Mouse (Mus musculus) embryonic facial prominence, embryonic 14.5 days (tissue): Measurements from ENCODE around the gene Pigg. TPM values are rescaled to one million over a fixed set of nuclear protein-coding genes. Genes with fewer than 3 reads are reported as not detected.
"Not testable (repeated sequence)": the region's sequence is repeated elsewhere in the genome, so short reads cannot be mapped to it uniquely, and the experiment has no call there.

Source experiments
- ATAC-seq: fragments of 200-750 bp; cut with Nextera tagmentation; 2 replicates; pipeline ENCODE4 v1.8.0; 2017; ENCODE audit warnings: low read depth, moderate number of reproducible peaks, moderate TSS enrichment
- DNase-seq: peaks from one replicate; pipeline ENCODE4 v3.0.0-alpha.2; 2015; ENCODE audit warnings: low spot score
- H3K27ac ChIP-seq: fragments of 300-500 bp; sonication (generic); replicated peaks from 2 replicates; pipeline ENCODE4 v1.5.1; 2014; ENCODE audit warnings: low read depth, mild to moderate bottlenecking, low read length, moderate library complexity
- H3K27me3 ChIP-seq: fragments of 300-500 bp; sonication (generic); replicated peaks from 2 replicates; pipeline ENCODE4 v1.6.1; 2014; ENCODE audit warnings: low read length; ENCODE audit not compliant: control insufficient read depth, insufficient read depth
- H3K36me3 ChIP-seq: fragments of 300-500 bp; sonication (generic); 2 replicates; pipeline ENCODE4 v1.6.1; 2014; ENCODE audit warnings: low read length, mixed read lengths; ENCODE audit not compliant: control insufficient read depth, insufficient read depth
- H3K4me1 ChIP-seq: fragments of 300-500 bp; sonication (generic); 2 replicates; pipeline ENCODE4 v1.6.1; 2014; ENCODE audit warnings: antibody characterized with exemption, low read length; ENCODE audit not compliant: control insufficient read depth, insufficient read depth
- H3K4me2 ChIP-seq: fragments of 300-500 bp; sonication (generic); 2 replicates; pipeline ENCODE4 v1.6.1; 2014; ENCODE audit warnings: low read depth, mild to moderate bottlenecking, low read length, moderate library complexity, mixed read lengths
- H3K4me3 ChIP-seq: fragments of 300-500 bp; sonication (generic); 2 replicates; pipeline ENCODE4 v1.5.1; 2014; ENCODE audit warnings: low read depth, mild to moderate bottlenecking, low read length
- H3K9ac ChIP-seq: fragments of 300-500 bp; sonication (generic); 2 replicates; pipeline ENCODE4 v1.6.1; 2014; ENCODE audit warnings: low read depth, mild to moderate bottlenecking, low read length, moderate library complexity, mixed read lengths
- H3K9me3 ChIP-seq: fragments of 300-500 bp; sonication (generic); 2 replicates; pipeline ENCODE4 v1.6.1; 2016; ENCODE audit warnings: low read length; ENCODE audit not compliant: control insufficient read depth
- WGBS: fragments of 180-500 bp; shearing (Covaris S2); extraction: QIAGEN DNeasy Blood & Tissue Kit; methylation state at CpG from one replicate; pipeline ENCODE4 v1.1.7; 2014; 5-methylcytosine and 5-hydroxymethylcytosine counted together
- polyA plus RNA-seq: library from polyadenylated mRNA; unstranded; fragments of >200 nt; fragmentation: Nextera tagmentation; extraction: Ambion mirVana; gene quantifications from 2 replicates; pipeline ENCODE4 v1.2.1, GENCODE M21; 2014

Pigg gene
- 1.9 and 3.3 TPM in 2 replicates for polyA plus RNA-seq

DNA sequence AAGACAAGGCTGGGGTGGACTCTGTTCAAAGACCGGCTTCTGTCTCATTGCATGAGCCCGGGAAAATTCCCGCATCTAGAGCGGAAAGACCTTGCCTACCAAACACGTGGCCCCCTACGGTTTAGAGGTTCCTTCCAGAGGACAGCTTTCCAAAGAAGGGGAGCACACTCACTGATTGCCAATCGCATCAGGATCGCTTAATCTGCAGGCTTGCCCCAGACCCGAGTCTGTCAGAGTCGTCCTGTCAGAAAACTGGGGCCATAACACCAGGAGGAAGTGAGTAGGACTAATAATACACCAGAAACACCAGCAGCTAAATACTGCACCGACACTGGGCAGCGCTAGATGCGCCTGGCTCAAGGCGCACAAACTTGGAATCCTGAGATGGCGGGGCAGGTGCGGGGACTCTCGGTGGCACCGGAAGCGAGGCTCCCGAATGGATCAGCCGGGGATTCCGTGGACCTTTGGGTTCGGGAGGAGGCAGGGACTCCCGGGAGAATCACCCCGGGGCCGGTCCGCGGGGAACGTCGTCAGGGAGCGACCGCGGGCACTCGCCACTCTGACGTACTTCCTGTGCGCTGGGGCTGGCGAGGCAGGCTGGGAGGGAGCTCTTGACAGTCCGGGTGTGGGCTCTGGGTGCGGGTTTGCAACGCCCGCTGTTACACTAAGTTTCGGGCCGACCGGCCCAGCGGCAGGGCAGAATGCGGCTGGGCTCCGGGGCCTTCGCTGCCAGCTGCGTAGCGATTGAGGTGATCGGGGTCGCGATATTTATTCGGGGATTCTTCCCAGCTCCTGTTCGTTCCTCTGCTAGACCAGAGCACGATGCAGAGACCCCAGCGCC is at the start of gene Pigg:
Gene Pigg (plus strand): TSS at position 386 of the 841 bp plus-strand sequence.
- Histone ChIP-seq H3K36me3 (no peaks in the 10 kb centered on the region), H3K27ac (peak within 1 kb of the TSS; percentile 76), H3K4me2 (peak within 1 kb of the TSS; percentile 73), H3K4me1 (peaks cover 4% of the 10 kb centered on the region; the same call in 1 of the 2 replicates), H3K27me3 (no peaks in the 10 kb centered on the region), H3K4me3 (peak within 1 kb of the TSS; percentile 76), H3K9ac (peak within 1 kb of the TSS; percentile 80), H3K9me3 (no peaks in the 10 kb centered on the region)
- DNase-seq (peak; percentile 94), ATAC-seq (peak; percentile 99)
- WGBS, result under 1% methylated on average over 40 of the region's 57 CpGs

GRCm38 (mm10) chr5:108262722-108263121 is 49.7 kb upstream of the Pigg start:
- H3K36me3 ChIP-seq, result no peaks in the 10 kb centered on the region
- H3K9me3 ChIP-seq, result no peaks in the 10 kb centered on the region
- H3K4me1 ChIP-seq, result no peaks in the 10 kb centered on the region
- ATAC-seq, result peak; percentile 94
- no peak overlapping the region for H3K9ac ChIP-seq
- H3K27me3 ChIP-seq, result no peaks in the 10 kb centered on the region
- DNase-seq, result peak; percentile 66
- no peak overlapping the region for H3K27ac ChIP-seq
- H3K4me2 ChIP-seq, result no peak overlapping the region
- 14% methylated on average over 4 of the region's 4 CpGs for WGBS
- H3K4me3 ChIP-seq, result no peak overlapping the region

GRCm38 (mm10) chr5:108263785-108264184 is 48.6 kb upstream of the Pigg start:
- H3K4me2 ChIP-seq, H3K4me3 ChIP-seq, H3K9me3 ChIP-seq, ATAC-seq, H3K36me3 ChIP-seq, H3K27me3 ChIP-seq, H3K27ac ChIP-seq, H3K4me1 ChIP-seq, DNase-seq, H3K9ac ChIP-seq: not testable (repeated sequence)
- WGBS, result 88% methylated on average over 1 of the region's 1 CpGs

- Histone ChIP-seq H3K4me2 (no peak overlapping the region), H3K9me3 (no peaks in the 10 kb centered on the region), H3K27ac (no peak overlapping the region), H3K36me3 (no peaks in the 10 kb centered on the region), H3K9ac (no peak overlapping the region), H3K4me3 (no peak overlapping the region), H3K27me3 (no peaks in the 10 kb centered on the region), H3K4me1 (peaks cover 7% of the 10 kb centered on the region)
- DNase-seq, result no peak
- no peak for ATAC-seq
Observed at GRCm38 (mm10) chr5:108266990-108267389, 45.4 kb upstream of the Pigg start.

GRCm38 (mm10) chr5:108268127-108269062 is 44.0 kb upstream of the Pigg start, which contains the start of gene Dr1:
Gene Dr1 (plus strand): TSS chr5:108268897.
- DNase-seq, result peak; percentile 97
- peak; percentile 97 for ATAC-seq
- Histone ChIP-seq H3K4me1 (peaks cover 7% of the 10 kb centered on the region), H3K27ac (peak within 1 kb of the TSS; percentile 94), H3K27me3 (no peaks in the 10 kb centered on the region), H3K4me3 (peak within 1 kb of the TSS; percentile 98), H3K4me2 (peak within 1 kb of the TSS; percentile 92), H3K9me3 (no peaks in the 10 kb centered on the region), H3K9ac (peak within 1 kb of the TSS; percentile 96), H3K36me3 (no peaks in the 10 kb centered on the region)
- WGBS, result 5% methylated on average over 42 of the region's 55 CpGs

GRCm38 (mm10) chr5:108269063-108269810 is 43.2 kb upstream of the Pigg start:
- H3K27me3 ChIP-seq, result no peaks in the 10 kb centered on the region
- H3K9ac ChIP-seq, result peak overlapping the region; percentile 96
- peak overlapping the region; percentile 92 for H3K4me2 ChIP-seq
- under 1% methylated on average over 19 of the region's 44 CpGs for WGBS
- DNase-seq, result no peak
- peak; percentile 53 for ATAC-seq
- peaks cover 7% of the 10 kb centered on the region for H3K4me1 ChIP-seq
- no peaks in the 10 kb centered on the region for H3K9me3 ChIP-seq
- peak overlapping the region; percentile 94 for H3K27ac ChIP-seq
- H3K4me3 ChIP-seq, result peak overlapping the region; percentile 98
- peaks cover 6% of the 10 kb centered on the region; the same call in 1 of the 2 replicates for H3K36me3 ChIP-seq

DNA sequence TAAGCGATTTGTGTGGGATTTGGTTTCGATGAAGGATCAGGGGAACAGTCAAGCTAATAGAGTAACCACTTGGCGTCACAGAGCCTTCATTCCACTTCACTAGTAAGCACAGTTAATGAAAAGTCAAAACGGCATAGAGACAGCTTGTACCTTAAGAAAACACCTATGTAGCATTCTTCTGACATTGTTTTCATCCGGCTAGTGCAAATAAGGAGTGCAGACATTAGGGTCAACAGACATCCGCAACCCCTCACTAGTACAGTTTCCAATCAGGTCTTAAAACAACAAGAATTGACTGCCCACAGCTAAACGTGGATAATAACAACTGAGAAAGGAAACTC is 42.6 kb upstream of the Pigg start:
- Histone ChIP-seq H3K27ac (no peak overlapping the region), H3K9me3 (no peaks in the 10 kb centered on the region), H3K9ac (peak overlapping the region; percentile 96), H3K4me1 (peaks cover 7% of the 10 kb centered on the region), H3K36me3 (peaks cover 6% of the 10 kb centered on the region; the same call in 1 of the 2 replicates), H3K4me3 (peak overlapping the region; percentile 98), H3K4me2 (peak overlapping the region; percentile 92), H3K27me3 (no peaks in the 10 kb centered on the region)
- no peak for DNase-seq
- ATAC-seq, result no peak
- WGBS, result 6% methylated on average over 7 of the region's 7 CpGs

DNA sequence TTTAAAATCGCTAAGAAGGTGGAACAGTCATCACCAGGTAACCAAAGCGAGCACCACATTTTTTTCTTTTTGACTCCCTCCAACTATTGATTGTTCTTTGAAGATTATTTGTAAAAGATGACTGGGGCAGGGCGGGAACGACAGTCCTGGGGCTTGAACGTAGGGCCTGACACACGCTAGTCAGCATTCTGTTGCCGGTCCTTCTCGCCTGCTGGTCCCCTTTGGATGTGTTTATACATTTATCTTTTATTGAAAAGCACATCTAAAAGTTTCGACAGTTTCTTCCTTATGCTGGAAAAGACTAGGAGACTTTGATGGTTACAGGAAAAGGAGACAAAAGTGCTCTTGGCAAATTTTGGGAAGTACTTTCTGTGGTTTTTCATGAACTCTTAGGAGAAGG is 42.0 kb upstream of the Pigg start:
- H3K27me3 ChIP-seq, result no peaks in the 10 kb centered on the region
- no peak overlapping the region for H3K27ac ChIP-seq
- no peaks in the 10 kb centered on the region for H3K9me3 ChIP-seq
- H3K36me3 ChIP-seq, result peaks cover 6% of the 10 kb centered on the region; the same call in 1 of the 2 replicates
- peak overlapping the region; percentile 92 for H3K4me2 ChIP-seq
- DNase-seq (no peak), ATAC-seq (no peak)
- 40% methylated on average over 9 of the region's 9 CpGs for WGBS
- peaks cover 7% of the 10 kb centered on the region for H3K4me1 ChIP-seq
- H3K4me3 ChIP-seq, result peak overlapping the region; percentile 98
- peak overlapping the region; percentile 96 for H3K9ac ChIP-seq
